Mouse (Mus musculus) forebrain, embryonic 16.5 days (tissue): ENCODE data around the gene Ttc28. TPM values are rescaled to one million over a fixed set of nuclear protein-coding genes. Genes with fewer than 3 reads are reported as not detected.
A peak's percentile ranks its signal among the peaks of the same experiment; 100 is the strongest.

Experiments
- ATAC-seq: fragments of 200-750 bp; cut with Nextera tagmentation; 2 replicates; pipeline ENCODE4 v1.8.0; 2017; ENCODE audit warnings: mild to moderate bottlenecking, moderate library complexity
- H3K27ac ChIP-seq: fragments of 300-500 bp; sonication (generic); 2 replicates; pipeline ENCODE4 v1.5.1; 2014; ENCODE audit warnings: low read length, control low read depth
- H3K27me3 ChIP-seq: fragments of 300-500 bp; sonication (generic); replicated peaks from 2 replicates; pipeline ENCODE4 v1.6.1; 2014; ENCODE audit warnings: low read length; ENCODE audit not compliant: control insufficient read depth, insufficient read depth
- H3K36me3 ChIP-seq: fragments of 300-500 bp; sonication (generic); 2 replicates; pipeline ENCODE4 v1.6.1; 2014; ENCODE audit not compliant: control insufficient read depth, insufficient read depth
- H3K4me1 ChIP-seq: fragments of 300-500 bp; sonication (generic); replicated peaks from 2 replicates; pipeline ENCODE4 v1.6.1; 2014; ENCODE audit warnings: low read length; ENCODE audit not compliant: control insufficient read depth, insufficient read depth
- H3K4me2 ChIP-seq: fragments of 300-500 bp; sonication (generic); 2 replicates; pipeline ENCODE4 v1.6.1; 2014; ENCODE audit warnings: mild to moderate bottlenecking, low read length, control low read depth
- H3K4me3 ChIP-seq: fragments of 300-500 bp; sonication (generic); replicated peaks from 2 replicates; pipeline ENCODE4 v1.5.1; 2014; ENCODE audit warnings: mild to moderate bottlenecking, low read length, control low read depth
- H3K9ac ChIP-seq: fragments of 300-500 bp; sonication (generic); replicated peaks from 2 replicates; pipeline ENCODE4 v1.6.1; 2014; ENCODE audit warnings: low read depth, low read length, control low read depth
- H3K9me3 ChIP-seq: fragments of 300-500 bp; sonication (generic); 2 replicates; pipeline ENCODE4 v1.6.1; 2016; ENCODE audit warnings: low read length; ENCODE audit not compliant: control insufficient read depth
- WGBS: fragments of 180-500 bp; shearing (Covaris S2); extraction: QIAGEN DNeasy Blood & Tissue Kit; methylation state at CpG from one replicate; pipeline ENCODE4 v1.1.7; 2014; 5-methylcytosine and 5-hydroxymethylcytosine counted together
- polyA plus RNA-seq: library from polyadenylated mRNA; unstranded; fragments of >200 nt; fragmentation: Nextera tagmentation; extraction: Ambion mirVana; gene quantifications from 2 replicates; pipeline ENCODE4 v1.2.1, GENCODE M21; 2015

Ttc28 gene
- polyA plus RNA-seq, 1 experiment from 2014 or later = 40.5 TPM

- H3K9me3 ChIP-seq = no peaks in the 10 kb centered on the region
- no peak overlapping the region for H3K4me2 ChIP-seq
- peak; percentile 90 for ATAC-seq
- WGBS = 43% methylated on average over 11 of the region's 11 CpGs
- no peaks in the 10 kb centered on the region for H3K36me3 ChIP-seq
- H3K9ac ChIP-seq = no peak overlapping the region
- no peak overlapping the region for H3K4me3 ChIP-seq
- H3K4me1 ChIP-seq = peaks cover 17% of the 10 kb centered on the region
- no peaks in the 10 kb centered on the region for H3K27me3 ChIP-seq
- H3K27ac ChIP-seq = peak overlapping the region; percentile 75
Measured at GRCm38 (mm10) chr5:110967483-110968055, 88.0 kb downstream of the Ttc28 start.

- Histone ChIP-seq H3K27ac (peak overlapping the region; percentile 31), H3K36me3 (no peaks in the 10 kb centered on the region), H3K4me1 (peaks cover 17% of the 10 kb centered on the region), H3K9me3 (no peaks in the 10 kb centered on the region), H3K4me2 (no peak overlapping the region), H3K27me3 (no peaks in the 10 kb centered on the region), H3K4me3 (no peak overlapping the region), H3K9ac (no peak overlapping the region)
- WGBS = 70% methylated on average over 1 of the region's 1 CpGs
- 0 out of 2 replicates have a peak, but pooled peaks have one; percentile 36 for ATAC-seq
Measured at GRCm38 (mm10) chr5:110968566-110968965, 89.0 kb downstream of the Ttc28 start.

- no peak for ATAC-seq
- no peak overlapping the region for H3K4me3 ChIP-seq
- no peaks in the 10 kb centered on the region for H3K27me3 ChIP-seq
- H3K36me3 ChIP-seq = no peaks in the 10 kb centered on the region
- no peak overlapping the region for H3K27ac ChIP-seq
- H3K9ac ChIP-seq = no peak overlapping the region
- peaks cover 17% of the 10 kb centered on the region for H3K4me1 ChIP-seq
- 0 out of 2 replicates have a peak, but pooled peaks cover 2% of the 10 kb centered on the region for H3K9me3 ChIP-seq
- H3K4me2 ChIP-seq = no peak overlapping the region
- 79% methylated on average over 9 of the region's 9 CpGs for WGBS
Measured at GRCm38 (mm10) chr5:110970162-110970780, 90.7 kb downstream of the Ttc28 start.

GRCm38 (mm10) chr5:110976721-110977120, 97.1 kb downstream of the Ttc28 start:
- Histone ChIP-seq H3K4me2 (no peak overlapping the region), H3K27me3 (no peaks in the 10 kb centered on the region), H3K27ac (no peak overlapping the region), H3K9me3 (0 out of 2 replicates have a peak, but pooled peaks cover 2% of the 10 kb centered on the region), H3K36me3 (no peaks in the 10 kb centered on the region), H3K4me1 (peaks cover 9% of the 10 kb centered on the region), H3K4me3 (no peak overlapping the region), H3K9ac (no peak overlapping the region)
- ATAC-seq = no peak
- WGBS = 91% methylated on average over 7 of the region's 7 CpGs

- Histone ChIP-seq H3K4me2 (no peak overlapping the region), H3K27me3 (no peaks in the 10 kb centered on the region), H3K36me3 (no peaks in the 10 kb centered on the region), H3K9me3 (0 out of 2 replicates have a peak, but pooled peaks cover 2% of the 10 kb centered on the region), H3K4me3 (no peak overlapping the region), H3K9ac (no peak overlapping the region), H3K4me1 (peaks cover 13% of the 10 kb centered on the region), H3K27ac (no peak overlapping the region)
- ATAC-seq = no peak
- WGBS = 82% methylated on average over 4 of the region's 4 CpGs
Measured at GRCm38 (mm10) chr5:110977796-110978195, 98.2 kb downstream of the Ttc28 start.

GRCm38 (mm10) chr5:110978461-110978860, 98.9 kb downstream of the Ttc28 start:
- peak; percentile 85 for ATAC-seq
- WGBS = 2% methylated on average over 9 of the region's 9 CpGs

DNA sequence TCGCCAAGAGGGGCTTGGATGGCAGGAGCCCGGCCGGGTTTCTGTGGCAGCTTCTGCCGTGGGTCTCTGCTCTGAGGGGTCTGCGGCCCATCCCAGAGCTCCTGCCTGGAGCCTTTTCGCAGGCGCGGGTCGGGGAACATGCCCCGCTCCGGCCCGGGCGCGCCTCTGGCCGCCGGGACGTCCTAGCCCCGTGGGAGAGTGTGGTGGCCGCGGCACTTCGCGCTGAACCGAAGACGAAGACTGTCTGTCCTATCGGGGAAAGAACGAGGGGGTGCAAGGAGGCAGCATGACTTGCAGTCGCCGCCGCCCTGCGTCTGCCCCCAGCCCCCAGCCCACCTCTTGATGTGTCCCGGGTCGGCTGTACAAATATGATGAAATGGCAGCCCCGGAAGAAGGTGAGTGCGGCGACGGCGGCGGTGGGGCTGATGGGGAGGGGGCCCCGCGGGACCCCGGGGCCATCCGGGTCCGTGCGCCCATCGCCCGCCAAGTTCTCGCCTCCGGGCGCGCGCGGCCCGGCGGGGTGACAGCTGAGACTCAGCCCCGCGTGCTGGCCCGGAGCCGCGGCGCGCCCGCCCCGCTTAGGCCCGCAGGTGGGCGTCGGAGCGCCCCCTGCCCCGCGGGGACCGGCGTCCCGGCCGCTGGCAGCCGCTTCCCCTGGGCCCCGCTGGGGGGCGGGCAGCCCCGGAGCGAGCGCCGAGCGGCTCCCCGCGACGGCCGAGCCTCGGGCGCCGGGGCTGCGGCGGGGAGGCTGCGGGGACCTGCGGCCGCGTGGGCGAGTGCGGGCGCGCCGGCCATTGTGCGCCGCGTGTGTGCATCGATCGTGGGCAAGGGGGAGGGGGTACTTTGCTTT, 99.6 kb downstream of the Ttc28 start:
- peak overlapping the region; percentile 81 for H3K4me2 ChIP-seq
- no peaks in the 10 kb centered on the region for H3K36me3 ChIP-seq
- H3K27ac ChIP-seq = peak overlapping the region; percentile 95
- H3K4me1 ChIP-seq = peaks cover 25% of the 10 kb centered on the region
- H3K9ac ChIP-seq = peak overlapping the region; percentile 95
- peak overlapping the region; percentile 83 for H3K4me3 ChIP-seq
- WGBS = under 1% methylated on average over 93 of the region's 104 CpGs
- H3K27me3 ChIP-seq = no peaks in the 10 kb centered on the region
- ATAC-seq = peak; percentile 62
- H3K9me3 ChIP-seq = 0 out of 2 replicates have a peak, but pooled peaks cover 2% of the 10 kb centered on the region

More at GRCm38 (mm10) chr5:110978461-110978860, 98.9 kb downstream of the Ttc28 start:
- Histone ChIP-seq H3K4me1 (peaks cover 17% of the 10 kb centered on the region), H3K36me3 (no peaks in the 10 kb centered on the region), H3K9me3 (0 out of 2 replicates have a peak, but pooled peaks cover 2% of the 10 kb centered on the region), H3K4me3 (peak overlapping the region; percentile 83), H3K4me2 (peak overlapping the region; percentile 81), H3K27ac (peak overlapping the region; percentile 95), H3K9ac (peak overlapping the region; percentile 95), H3K27me3 (no peaks in the 10 kb centered on the region)

DNA sequence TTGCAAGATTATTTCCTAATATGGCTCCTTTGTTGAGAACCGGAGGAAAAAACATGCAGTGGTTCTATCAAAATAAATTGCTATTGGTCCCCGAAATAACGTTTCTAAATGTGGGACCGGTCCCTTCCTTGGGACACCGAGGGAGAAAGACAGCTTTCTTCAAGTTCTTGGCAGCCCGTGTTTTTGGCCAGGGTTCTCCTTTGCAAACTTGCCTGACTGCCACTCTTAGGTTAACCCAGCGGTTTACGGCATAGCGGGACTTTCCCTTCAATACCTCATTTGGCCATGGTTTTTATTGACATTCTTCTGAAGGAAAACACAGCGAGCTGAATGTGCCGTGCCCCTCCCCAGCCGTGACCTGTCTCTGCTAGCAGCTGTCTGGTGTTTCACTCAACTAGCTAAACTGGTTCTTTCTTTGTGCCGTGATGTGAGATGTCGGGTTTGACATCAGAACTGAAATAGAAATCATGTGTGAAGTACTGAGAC, 100.3 kb downstream of the Ttc28 start:
- peak overlapping the region; percentile 81 for H3K4me2 ChIP-seq
- no peaks in the 10 kb centered on the region for H3K27me3 ChIP-seq
- no peaks in the 10 kb centered on the region for H3K36me3 ChIP-seq
- peak overlapping the region; percentile 83 for H3K4me3 ChIP-seq
- H3K27ac ChIP-seq = peak overlapping the region; percentile 95
- no peaks in the 10 kb centered on the region for H3K9me3 ChIP-seq
- under 1% methylated on average over 14 of the region's 14 CpGs for WGBS
- peak; percentile 17 for ATAC-seq
- H3K9ac ChIP-seq = peak overlapping the region; percentile 95
- H3K4me1 ChIP-seq = peaks cover 30% of the 10 kb centered on the region

DNA sequence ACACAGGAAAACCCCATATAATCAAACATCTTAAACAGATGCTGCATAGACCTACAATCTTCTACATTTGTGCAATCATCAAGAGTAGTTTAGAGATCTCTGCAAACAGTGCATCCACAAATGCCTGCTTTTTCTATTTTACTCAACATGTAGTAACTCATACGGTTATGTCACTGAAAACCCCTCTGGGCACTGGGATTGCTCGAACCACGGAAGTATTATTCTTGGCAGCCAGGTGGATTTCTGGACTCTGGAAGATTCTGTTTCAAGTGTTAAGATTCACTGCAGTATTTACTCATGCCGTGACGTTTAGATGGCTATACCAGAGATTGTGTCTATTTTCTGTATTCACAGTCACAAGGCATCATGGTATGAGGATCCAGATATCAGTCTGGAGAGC, 101.0 kb downstream of the Ttc28 start:
- Histone ChIP-seq H3K27ac (peak overlapping the region; percentile 95), H3K9me3 (no peaks in the 10 kb centered on the region), H3K4me1 (peaks cover 34% of the 10 kb centered on the region), H3K36me3 (no peaks in the 10 kb centered on the region), H3K9ac (peak overlapping the region; percentile 95), H3K4me2 (peak overlapping the region; percentile 81), H3K4me3 (peak overlapping the region; percentile 83), H3K27me3 (no peaks in the 10 kb centered on the region)
- WGBS = 47% methylated on average over 5 of the region's 5 CpGs
- no peak for ATAC-seq
